Mouse (Mus musculus) lung, adult 2 months (tissue): Measurements from ENCODE around the gene Cd19.

Source experiments
- CTCF ChIP-seq: fragments of 200-500 bp; IDR thresholded peaks from 2 replicates; pipeline ENCODE4 v1.5.1; 2011; ENCODE audit warnings: mild to moderate bottlenecking, low read length, control low read depth; ENCODE audit not compliant: insufficient read depth
- POLR2A ChIP-seq: fragments of 200-500 bp; IDR thresholded peaks from 2 replicates; pipeline ENCODE4 v1.6.1; 2011; ENCODE audit warnings: low read depth, mild to moderate bottlenecking, control low read depth, low read length, borderline replicate concordance; ENCODE audit errors: extremely low read depth

GRCm38 (mm10) chr7:126452244-126452643, 37.6 kb upstream of the Cd19 start:
- no peak for TF ChIP-seq POLR2A
- no peak for TF ChIP-seq CTCF
